Mouse (Mus musculus): ENCODE measurements around the gene Gclc.

The Gclc gene

DNA sequence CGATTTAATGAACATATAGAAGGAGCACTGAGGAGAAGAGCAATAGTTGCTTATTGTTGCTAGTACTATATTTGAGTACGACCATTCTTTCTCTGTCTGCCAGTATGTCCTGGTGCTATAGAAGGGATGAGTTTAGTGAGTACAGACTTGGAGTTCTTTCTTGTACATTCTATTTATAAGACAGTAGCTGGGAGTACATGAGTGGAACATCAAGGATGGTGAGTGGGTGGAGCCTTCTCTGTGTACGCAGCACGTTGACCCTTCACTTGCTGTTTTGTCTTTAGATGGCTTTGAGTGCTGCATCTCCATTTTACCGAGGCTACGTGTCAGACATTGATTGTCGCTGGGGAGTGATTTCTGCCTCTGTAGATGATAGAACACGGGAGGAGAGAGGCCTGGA lies 31.1 kb downstream of the Gclc start:
- DNase-seq (ENCODE audit: low read depth): no peak

DNA sequence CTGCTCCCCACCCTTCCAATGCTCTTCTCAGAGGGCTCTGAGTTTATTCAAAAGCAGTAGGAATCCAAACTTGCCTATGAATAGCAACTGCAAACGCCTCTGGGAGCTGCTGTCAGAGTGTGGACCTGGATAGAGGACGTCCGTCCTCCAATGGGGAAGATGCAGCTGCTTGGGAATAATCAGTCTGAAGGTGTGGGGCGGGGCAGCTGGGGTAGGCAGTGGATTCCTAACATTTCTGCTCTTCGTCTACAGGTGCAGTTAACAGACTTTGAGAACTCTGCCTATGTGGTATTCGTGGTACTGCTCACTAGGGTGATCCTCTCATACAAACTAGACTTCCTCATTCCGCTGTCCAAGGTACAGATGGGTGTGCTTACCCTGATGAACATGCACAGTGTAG lies 33.6 kb downstream of the Gclc start:
- DNase-seq (ENCODE audit: low read depth): no peak

DNA sequence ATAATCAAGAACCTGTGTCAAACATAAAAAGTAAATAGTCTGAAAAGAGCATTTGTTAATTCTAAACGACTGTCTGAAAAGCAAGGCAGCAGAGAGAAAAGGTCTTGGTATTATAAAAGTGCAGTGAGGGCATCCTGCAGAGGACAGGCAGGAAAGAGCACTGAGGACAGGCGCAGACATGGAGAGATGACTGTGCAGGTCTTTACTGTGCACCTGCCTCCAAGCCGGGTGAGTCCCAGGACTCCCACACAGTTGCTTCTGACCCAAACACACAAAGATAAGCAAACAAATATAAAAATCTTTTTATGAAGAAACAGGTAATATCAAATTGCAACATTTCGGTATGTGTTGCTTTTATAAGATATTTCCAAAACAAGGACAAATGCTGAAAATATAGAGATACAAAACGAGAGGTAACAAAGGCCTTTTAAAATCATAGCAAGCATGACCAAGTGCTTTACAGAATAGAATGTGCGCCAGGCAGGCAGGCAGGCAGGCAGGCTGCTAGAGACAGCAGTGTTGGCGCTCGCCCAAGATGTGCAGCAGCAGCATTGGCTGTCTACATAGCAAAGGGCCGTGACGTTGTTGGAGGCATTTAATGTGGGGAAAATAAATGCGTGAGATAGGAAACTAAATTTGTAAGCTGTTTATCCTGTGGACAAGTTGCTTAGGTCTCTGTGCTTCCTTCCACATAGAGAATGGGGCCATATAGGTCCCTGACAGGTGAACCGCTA lies 35.4 kb downstream of the Gclc start:
- no peak for DNase-seq (ENCODE audit: low read depth)

DNA sequence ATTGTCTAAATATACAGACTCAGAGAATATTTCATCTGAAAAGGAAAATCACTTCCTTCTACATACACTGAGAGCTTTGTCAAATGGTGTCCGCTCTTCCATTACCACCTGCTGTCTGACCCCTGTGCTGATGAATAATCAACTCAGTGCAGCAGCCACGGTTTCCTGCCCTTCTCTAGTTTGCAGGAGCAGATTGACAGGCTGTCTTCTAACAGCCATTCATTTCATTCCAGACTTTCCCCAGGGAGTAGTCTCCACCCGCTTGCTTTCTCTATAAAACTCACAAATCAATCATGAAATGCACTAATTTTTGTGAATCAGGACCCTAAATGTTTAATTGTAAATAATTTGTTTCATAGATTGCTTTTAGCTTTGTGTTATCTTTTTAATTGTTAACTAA lies 39.5 kb downstream of the Gclc start:
- DNase-seq (ENCODE audit: low read depth): no peak

DNA sequence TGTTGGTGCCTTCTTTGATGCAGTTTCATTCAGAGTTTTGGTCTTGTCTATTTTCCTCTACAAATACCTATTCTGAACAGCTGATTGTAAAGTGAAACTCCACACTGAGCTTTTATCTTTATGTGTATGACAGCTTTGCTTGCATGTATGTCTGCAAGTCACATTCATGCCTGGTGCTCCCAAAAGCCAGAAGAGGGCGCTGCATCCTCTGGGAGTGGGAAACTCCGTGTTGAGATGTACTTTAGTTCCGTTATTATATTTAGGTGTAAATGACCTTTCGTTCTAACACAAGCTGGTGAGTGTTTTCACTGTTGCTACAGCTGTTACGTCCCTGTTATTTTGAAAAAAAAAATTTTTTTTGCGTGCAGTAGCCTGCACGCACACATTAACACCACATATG lies 48.1 kb downstream of the Gclc start:
- peak; percentile 55 for DNase-seq (ENCODE audit: low read depth)

DNA sequence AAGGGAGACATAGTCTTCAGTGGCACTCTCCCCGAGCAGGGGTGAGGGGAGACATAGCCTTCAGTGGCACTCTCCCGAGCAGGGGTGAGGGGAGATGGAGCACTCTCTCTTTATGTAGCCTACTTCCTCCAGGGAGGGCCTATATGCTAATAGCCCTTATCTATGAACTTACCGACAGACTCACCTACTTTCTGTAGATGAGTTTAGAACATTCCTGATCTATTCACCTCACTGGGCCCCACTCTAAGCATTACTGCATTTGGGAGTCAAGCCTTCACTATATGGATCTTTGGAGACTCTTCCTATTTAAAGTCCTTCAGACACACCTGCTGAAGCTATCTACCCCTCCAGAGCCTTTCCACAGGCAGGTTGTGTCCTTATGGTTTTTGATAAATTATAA lies 52.1 kb downstream of the Gclc start:
- no peak for DNase-seq (ENCODE audit: low read depth)

DNA sequence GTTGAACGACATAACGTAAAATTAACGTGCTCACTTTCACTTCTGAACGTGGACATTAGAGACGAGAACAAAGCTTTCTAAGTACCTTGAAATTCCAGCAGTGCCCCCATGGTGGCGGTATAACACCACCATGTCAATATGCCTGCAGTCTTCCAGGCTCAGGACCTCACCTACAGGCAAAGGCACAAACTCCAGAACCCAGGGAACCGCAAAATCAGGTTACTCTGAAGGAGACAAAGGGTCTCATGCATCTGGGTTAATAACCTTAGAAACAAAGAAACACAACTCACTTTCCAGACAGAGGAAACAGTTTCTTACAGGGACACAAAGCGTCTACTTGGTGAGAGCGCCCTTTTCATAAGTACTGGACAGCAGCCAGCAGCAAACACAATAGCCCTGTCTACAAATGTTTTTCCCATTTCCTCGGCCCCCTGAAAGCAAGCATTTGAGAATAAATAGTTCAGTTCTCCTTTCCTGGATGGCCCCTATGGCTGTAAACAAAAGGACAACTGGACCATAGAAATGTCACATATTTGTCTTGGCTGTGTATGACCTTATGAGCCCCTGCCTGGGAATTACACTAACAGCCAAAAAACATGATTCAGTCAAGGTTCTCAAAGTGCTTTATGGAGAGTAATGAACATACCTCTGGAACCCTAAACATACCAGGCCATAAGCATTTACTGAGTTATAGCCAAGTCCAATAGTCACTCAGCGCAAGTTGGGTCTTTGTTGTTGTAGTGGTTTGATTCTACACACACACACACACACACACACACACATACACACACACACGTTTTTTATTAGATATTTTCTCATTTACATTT lies 52.7 kb downstream of the Gclc start:
- DNase-seq (ENCODE audit: low read depth): peak; percentile 78

DNA sequence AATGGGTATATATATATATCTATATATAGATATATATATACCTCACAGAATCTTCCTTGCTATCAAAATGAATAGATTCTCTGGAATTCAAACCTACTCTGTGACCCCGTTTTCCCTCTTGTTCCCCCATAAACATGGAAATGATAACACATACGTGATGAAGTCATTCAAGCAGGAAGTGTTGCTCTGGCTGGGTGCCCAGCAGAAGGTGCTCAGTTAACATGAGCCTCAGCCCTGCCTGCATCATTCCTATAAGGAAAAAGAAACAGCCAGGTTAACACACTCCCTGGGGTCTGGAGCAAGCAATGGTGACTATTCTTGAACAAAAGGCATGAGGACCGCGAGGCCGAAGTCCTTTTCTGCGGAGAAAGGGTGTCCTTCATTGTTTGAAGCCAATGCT lies 54.1 kb downstream of the Gclc start:
- no peak for DNase-seq (ENCODE audit: low read depth)

DNA sequence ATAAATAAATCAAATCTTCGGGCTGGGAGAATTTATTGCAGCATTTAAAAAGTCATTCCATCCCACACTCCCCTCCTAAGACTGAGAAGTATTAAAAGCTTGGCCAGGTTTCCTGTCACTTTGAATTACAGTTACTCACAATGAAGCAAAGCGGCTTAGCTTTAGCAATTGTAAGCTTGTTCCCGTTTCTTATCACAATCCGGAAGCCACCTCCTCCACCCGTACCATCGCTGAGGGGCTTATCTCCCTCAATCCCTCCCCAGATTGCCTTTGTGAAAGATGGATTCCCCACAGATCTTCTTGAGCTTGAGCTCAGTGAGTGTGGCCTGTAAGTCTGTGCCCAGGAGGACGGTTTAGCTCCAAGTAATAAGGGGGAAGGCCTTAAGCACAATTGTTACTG lies 64.5 kb downstream of the Gclc start:
- DNase-seq (ENCODE audit: low read depth): no peak

DNA sequence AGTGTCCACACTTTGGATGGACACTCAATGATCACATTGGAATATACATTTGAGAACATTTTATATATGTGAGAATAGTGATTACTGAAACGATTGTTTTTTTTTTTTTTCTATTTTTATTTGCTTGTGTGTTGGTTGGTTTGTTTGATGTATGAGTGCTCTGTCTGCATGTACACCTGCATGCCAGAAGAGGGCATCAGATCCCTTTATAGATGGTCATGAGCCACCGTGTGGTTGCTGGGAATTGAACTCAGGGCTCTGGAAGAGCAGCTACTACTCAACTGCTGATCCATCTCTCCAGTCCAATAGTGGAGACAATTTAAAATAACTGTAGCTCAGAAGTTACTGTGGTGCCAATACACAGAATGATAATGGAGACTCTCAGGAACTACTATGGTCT lies 65.0 kb downstream of the Gclc start:
- DNase-seq (ENCODE audit: low read depth): no peak

DNA sequence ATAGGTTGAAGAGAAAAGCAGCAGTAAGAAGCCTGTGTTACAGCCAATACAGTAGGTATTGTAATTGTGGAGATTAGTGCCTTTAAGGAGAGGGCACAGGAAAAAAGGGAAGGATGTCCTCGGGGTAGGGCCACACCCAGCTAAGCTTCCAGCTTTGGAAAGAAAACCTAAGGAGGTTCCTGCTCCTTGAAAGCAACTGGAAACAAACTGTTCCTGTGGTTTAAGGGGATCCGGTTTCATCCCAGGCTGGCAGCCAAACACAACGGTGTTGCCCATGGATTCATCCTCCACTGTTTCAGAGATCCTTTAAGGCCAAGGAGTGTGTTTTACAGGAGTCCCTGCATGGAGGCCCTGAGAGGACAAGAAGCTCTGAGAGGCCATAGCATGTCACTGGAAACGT lies 66.5 kb downstream of the Gclc start:
- no peak for DNase-seq (ENCODE audit: low read depth)

DNA sequence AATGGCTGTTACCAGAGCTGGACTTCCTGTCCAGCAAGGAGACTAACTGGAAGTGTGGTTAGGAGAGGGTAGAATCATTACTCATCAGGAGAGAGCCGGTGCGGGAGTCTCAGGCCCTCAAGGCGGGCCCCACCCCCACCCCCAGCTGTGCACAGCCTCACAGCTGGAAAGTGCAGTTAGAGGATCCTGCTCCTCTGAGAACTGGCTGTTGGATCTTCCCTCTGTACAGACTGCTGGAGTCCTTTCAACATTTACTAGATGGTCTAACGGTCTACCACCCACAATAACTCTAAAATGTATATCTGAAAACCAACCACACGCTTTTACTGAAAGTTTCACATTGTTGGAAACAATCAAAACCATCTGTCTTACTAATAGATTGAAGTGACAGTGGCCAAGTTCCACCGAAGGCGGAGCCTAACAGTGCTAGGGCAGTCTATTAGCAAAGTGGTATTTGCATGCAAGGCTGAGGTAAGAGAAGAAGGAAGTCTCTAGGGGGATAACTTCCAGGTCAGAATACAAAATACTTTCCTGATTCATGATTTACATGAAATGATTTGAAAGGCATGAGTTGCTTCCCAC lies 71.1 kb downstream of the Gclc start:
- peak; percentile 19 for DNase-seq (ENCODE audit: low read depth)

DNA sequence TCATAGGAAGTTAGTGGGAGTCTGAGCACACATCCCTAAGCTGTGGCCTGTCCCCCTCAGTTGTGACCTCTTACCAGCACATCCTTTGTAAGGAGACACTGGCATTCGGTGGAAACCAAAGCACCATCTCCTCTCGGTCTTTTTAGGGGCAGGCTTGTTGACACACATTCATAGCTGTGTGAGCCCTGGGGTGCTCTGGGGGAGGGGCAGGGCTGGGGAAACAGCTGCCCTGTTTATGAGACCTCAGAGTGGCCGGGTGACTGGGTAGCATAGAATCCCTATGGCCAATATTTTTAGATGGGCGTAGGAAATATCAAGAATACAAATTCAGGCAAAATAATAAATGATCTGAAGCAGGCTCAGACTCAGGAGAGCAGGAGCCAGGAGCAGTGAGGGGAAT lies 71.9 kb downstream of the Gclc start:
- DNase-seq (ENCODE audit: low read depth): no peak

DNA sequence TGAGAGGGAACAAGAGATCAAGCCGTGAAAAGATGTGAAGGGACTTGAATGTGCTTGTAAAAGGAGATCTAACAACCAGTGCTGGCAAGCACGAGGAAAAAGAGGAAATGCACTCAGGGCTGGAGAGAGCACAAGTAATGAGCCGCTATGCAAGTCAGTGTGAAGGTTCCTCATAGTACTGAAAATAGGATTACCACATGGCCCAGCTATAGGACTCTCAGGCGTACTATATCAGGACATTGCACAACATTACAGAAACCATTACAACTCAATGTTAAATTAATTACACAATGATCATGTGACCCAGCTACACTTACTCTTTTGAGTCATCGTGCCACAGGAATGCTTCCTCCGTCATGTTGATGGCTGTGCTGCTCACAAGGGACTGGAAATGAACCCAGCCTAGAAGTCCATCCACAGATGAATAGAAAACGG lies 74.2 kb downstream of the Gclc start:
- DNase-seq (ENCODE audit: low read depth): peak; percentile 30

DNA sequence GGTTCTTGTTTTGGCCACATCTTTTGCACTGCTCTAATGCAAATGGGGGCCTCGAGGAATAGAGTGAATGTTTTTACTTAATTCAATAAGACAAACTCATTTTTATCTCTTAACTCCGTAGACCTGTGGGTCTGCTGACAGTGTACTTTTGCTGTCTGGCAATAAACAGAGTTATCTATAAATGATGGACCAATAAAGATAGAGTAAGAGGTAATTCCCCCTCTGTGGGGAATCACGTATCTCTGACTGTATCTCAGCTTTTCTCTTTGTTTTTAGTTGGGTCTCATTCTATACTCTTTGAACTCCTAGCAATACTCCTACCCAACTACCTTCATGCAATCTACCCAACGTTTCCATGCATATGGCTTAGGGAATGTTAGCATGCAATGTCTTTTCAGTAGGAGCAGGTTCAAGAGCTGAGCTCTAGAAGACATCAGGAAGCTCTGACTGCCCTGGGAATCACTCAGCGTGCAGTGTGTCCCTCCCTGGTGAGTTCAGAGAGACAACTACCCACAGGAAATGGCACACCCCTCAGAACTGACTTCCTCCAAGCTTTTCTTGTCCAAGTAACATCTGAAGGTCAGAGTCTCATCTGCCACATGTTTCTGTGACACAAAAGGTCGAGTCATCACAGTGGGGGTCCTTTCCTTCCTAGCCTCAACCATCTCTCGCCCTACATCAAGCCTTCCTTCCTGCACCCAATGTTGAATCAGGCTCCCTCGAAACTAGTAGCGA lies 80.1 kb downstream of the Gclc start:
- no peak for DNase-seq (ENCODE audit: low read depth)

DNA sequence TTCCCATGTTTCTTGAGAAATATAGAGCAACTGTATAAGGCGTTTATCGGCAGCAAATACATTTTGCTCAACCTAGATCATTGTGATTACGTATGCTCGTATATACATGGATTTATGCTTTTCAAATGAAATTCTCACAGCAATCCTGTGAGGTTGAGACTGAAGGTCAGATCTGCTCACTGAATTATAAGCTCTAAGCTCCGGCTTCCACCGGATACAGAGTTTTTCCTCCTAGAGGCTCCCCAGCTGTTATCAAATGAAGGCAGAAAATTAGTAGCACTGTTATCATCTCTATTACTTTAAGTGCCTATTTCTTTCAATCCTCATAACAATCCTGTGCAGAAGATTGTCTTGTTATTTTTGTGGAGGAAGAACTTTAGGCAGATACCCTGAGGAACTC lies 80.8 kb downstream of the Gclc start:
- no peak for DNase-seq (ENCODE audit: low read depth)

DNA sequence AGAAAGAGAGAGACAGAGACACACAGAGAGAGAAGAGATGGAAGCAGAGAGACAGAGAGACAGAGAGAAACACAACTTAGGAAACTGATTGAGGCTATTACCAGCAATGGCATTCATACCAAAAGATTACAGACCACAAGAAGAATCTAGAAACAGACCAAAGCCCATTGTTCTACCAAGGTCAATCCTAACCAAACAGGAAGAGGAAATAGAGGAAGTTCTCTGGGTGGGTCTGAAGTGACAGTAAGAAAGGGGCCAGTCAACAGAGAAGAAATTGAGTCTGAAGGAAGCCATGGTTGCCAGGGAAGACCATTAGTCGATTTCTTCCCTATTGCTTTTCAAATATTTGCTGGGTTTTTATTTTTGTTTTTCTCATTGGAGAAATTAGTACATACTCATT lies 81.4 kb downstream of the Gclc start:
- DNase-seq (ENCODE audit: low read depth): no peak

DNA sequence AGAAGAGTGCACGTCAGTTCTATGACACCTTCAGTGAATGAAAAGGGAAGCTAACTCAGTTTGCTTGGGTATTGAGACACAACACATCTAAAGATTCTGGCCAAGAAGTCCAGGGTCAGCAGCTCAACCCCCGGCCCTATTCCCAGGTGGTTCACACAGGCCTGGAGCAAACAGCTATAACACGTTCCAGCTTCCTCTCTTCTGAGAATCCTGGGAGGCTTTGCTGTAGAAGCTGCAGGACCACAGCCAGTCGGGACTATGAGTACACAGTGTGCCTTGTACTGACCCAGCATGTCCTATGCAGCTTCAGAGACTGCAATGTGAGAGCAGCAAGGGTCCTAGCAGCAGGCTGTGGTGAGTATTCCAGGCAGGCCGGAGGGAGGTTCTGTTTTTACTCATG lies 84.3 kb downstream of the Gclc start:
- no peak for DNase-seq (ENCODE audit: low read depth)

Data from c-Kit-positive CD71-negative TER-119-negative erythroid progenitor cells, embryonic 14.5 days (primary cell).